ENCODE assay signal across 9 mouse cellular contexts in genomic region chr13:93772279-93772636, GRCm38 (mm10). TPM values are rescaled to one million over a fixed set of nuclear protein-coding genes. Genes with fewer than 3 reads are reported as not detected.
DNase-seq lines count a peak whose midpoint lies in the region; ATAC-seq and TF ChIP-seq lines count a peak whose summit lies in the region.
"Had no signal": no experiment of that assay in that cellular context is flagged by ENCODE, and none has a peak within 500 bp of the region (broad histone marks: within the 10 kb centered on the region; RNA-seq: fewer than 3 reads in every experiment).

No protein-coding gene starts in this region.

- no peaks in the 10 kb centered on the region for H3K36me3 ChIP-seq in heart, embryonic 15.5 days
- no peaks in the 10 kb centered on the region for H3K36me3 ChIP-seq in ES-Bruce4 (ENCODE audit: control insufficient read depth, insufficient read depth, low read length, poor library complexity, severe bottlenecking)
- no peaks in the 10 kb centered on the region for H3K36me3 ChIP-seq in forebrain, embryonic 15.5 days
- H3K36me3 ChIP-seq in liver, embryonic 15.5 days (replicated peaks): no peaks in the 10 kb centered on the region
- H3K36me3 ChIP-seq: G1E had no signal

- H3K4me3 ChIP-seq in heart, embryonic 15.5 days: peak overlapping the region; percentile 70
- H3K4me3 ChIP-seq in ES-Bruce4 (ENCODE audit: low read depth, low read length): no peak overlapping the region
- peak overlapping the region; percentile 85 for H3K4me3 ChIP-seq in forebrain, embryonic 15.5 days
- H3K4me3 ChIP-seq in liver, embryonic 15.5 days (replicated peaks): peak overlapping the region; percentile 64

- peak overlapping the region; percentile 97 for H3K4me2 ChIP-seq in heart, embryonic 15.5 days
- H3K4me2 ChIP-seq in forebrain, embryonic 15.5 days (replicated peaks): peak overlapping the region; percentile 81
- H3K4me2 ChIP-seq in liver, embryonic 15.5 days: peak overlapping the region; percentile 92

- peak overlapping the region; percentile 89 for H3K27ac ChIP-seq in heart, embryonic 15.5 days
- no peak overlapping the region for H3K27ac ChIP-seq in ES-Bruce4 (ENCODE audit: insufficient read depth, low read length)
- H3K27ac ChIP-seq in forebrain, embryonic 15.5 days (replicated peaks): peak overlapping the region; percentile 75
- H3K27ac ChIP-seq in liver, embryonic 15.5 days (replicated peaks): peak overlapping the region; percentile 69; the same call in 1 of the 2 replicates

- ATAC-seq in heart, embryonic 15.5 days (replicated peaks; ENCODE audit: insufficient number of reproducible peaks, insufficient read depth, low FRiP score, low read depth): peak; percentile 47
- ATAC-seq in forebrain, embryonic 15.5 days (replicated peaks): no peak; the same call in 1 of the 2 replicates
- ATAC-seq in liver, embryonic 15.5 days (ENCODE audit: insufficient read depth): peak; percentile 30; the same call in 1 of the 2 replicates

- peak overlapping the region; percentile 68 for H3K9ac ChIP-seq in heart, embryonic 15.5 days
- peak overlapping the region; percentile 70; the same call in 1 of the 2 replicates for H3K9ac ChIP-seq in ES-Bruce4 (ENCODE audit: low read depth, poor library complexity, severe bottlenecking)
- peak overlapping the region; percentile 73 for H3K9ac ChIP-seq in forebrain, embryonic 15.5 days (replicated peaks)
- H3K9ac ChIP-seq in liver, embryonic 15.5 days: peak overlapping the region; percentile 53

- H3K9me3 ChIP-seq in heart, embryonic 15.5 days (replicated peaks): no peaks in the 10 kb centered on the region
- H3K9me3 ChIP-seq in ES-Bruce4 (replicated peaks; ENCODE audit: control insufficient read depth, insufficient read depth, low read length, poor library complexity, severe bottlenecking): no peaks in the 10 kb centered on the region
- no peaks in the 10 kb centered on the region for H3K9me3 ChIP-seq in forebrain, embryonic 15.5 days
- H3K9me3 ChIP-seq in liver, embryonic 15.5 days (replicated peaks): no peaks in the 10 kb centered on the region

- no peak for TF ChIP-seq EP300 in ES-Bruce4 (IDR thresholded peaks at IDR 0.05; ENCODE audit: insufficient read depth, low read depth, low read length)

- TF ChIP-seq POLR2A in ES-Bruce4 (IDR thresholded peaks at IDR 0.05; ENCODE audit: insufficient read depth, low read length): no peak

- WGBS in heart, embryonic 15.5 days: 16% methylated on average over 8 of the region's 8 CpGs
- WGBS in forebrain, embryonic 15.5 days: 29% methylated on average over 8 of the region's 8 CpGs
- 19% methylated on average over 8 of the region's 8 CpGs for WGBS in liver, embryonic 15.5 days (ENCODE audit: insufficient replicate concordance)

- H3K27me3 ChIP-seq in heart, embryonic 15.5 days: no peaks in the 10 kb centered on the region
- H3K27me3 ChIP-seq in ES-Bruce4 (ENCODE audit: control insufficient read depth, insufficient read depth, low read length, poor library complexity, severe bottlenecking): peaks cover 5% of the 10 kb centered on the region
- H3K27me3 ChIP-seq in forebrain, embryonic 15.5 days: no peaks in the 10 kb centered on the region
- peaks cover 27% of the 10 kb centered on the region for H3K27me3 ChIP-seq in liver, embryonic 15.5 days

- H3K4me1 ChIP-seq in heart, embryonic 15.5 days (replicated peaks): peaks cover 7% of the 10 kb centered on the region; the same call in 1 of the 2 replicates
- no peaks in the 10 kb centered on the region for H3K4me1 ChIP-seq in ES-Bruce4 (ENCODE audit: control insufficient read depth, insufficient read depth, low read length)
- peaks cover 14% of the 10 kb centered on the region for H3K4me1 ChIP-seq in forebrain, embryonic 15.5 days
- H3K4me1 ChIP-seq in liver, embryonic 15.5 days (replicated peaks): peaks cover 11% of the 10 kb centered on the region; the same call in 1 of the 2 replicates

- DNase-seq in heart, adult 18-20 months: no peak
- no peak for DNase-seq in adipocyte (ENCODE audit: low spot score)
- no peak for DNase-seq in cerebellum, postnatal 25 days
- DNase-seq in spleen, postnatal 10 days (ENCODE audit: low spot score in 2 of 2): no peak

- no peak for TF ChIP-seq CTCF in ES-Bruce4 (IDR thresholded peaks at IDR 0.05; ENCODE audit: low read depth, low read length)

RNA-seq across cellular contexts. Expression of gene Arsb, which starts 0.8 kb away (rescaled TPM):
- 7.3 and 11.4 TPM in 2 replicates for polyA plus RNA-seq in heart, embryonic 15.5 days (2015; fragmentation: Nextera tagmentation; extraction: Ambion mirVana)
- 1 to 10 TPM; 5.8 to 5.9 TPM for total RNA-seq in heart, adult 18-20 months (2021)
- 1.3 and 1.7 TPM in 2 replicates for polyA plus RNA-seq in ES-Bruce4 (2011; ENCODE audit: insufficient read depth, insufficient read length, low read depth, missing spikeins)
- polyA plus RNA-seq in forebrain, embryonic 15.5 days (2015; fragmentation: Nextera tagmentation; extraction: Ambion mirVana): 8.1 and 8.2 TPM in 2 replicates
- polyA plus RNA-seq in liver, embryonic 15.5 days (2015; fragmentation: Nextera tagmentation; extraction: Ambion mirVana): 4.1 TPM in 2 replicates
